Mouse (Mus musculus): ENCODE measurements around the gene Olfr150. TPM values are rescaled to one million over a fixed set of nuclear protein-coding genes. Genes with fewer than 3 reads are reported as not detected.
"Not testable (repeated sequence)": the region's sequence is repeated elsewhere in the genome, so short reads cannot be mapped to it uniquely, and the experiment has no call there.

Olfr150 gene
- not detected in 2 replicates for polyA plus RNA-seq (2015; fragmentation: Nextera tagmentation; extraction: Ambion mirVana)

DNA sequence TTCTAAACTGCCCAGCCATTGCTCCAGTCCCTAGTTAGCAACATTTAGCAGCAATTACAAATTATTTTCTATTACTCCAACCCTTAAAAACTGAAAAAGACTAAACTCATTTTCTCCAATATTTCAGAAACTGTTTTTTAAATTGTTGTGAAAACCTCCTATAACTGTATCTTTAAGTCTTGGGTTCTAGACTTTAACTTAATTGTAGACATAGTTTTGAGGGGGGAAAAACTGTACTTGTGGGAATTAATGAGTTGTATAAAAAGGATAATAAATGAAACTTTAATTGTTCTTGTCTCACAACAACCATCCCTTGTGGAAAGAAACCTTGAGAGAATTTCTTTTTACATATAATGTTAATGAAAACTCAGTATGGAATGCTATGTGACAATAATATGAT, at the start of gene Olfr150:
Gene Olfr150 (plus strand): TSS at position 301 of the 400 bp plus-strand sequence.
- H3K36me3 ChIP-seq (ENCODE audit: insufficient read depth, low read length), result no peaks in the 10 kb centered on the region
- no peaks in the 10 kb centered on the region for H3K4me1 ChIP-seq (ENCODE audit: insufficient read depth, low read depth, low read length)
- no peak within 1 kb of the TSS for H3K27ac ChIP-seq (ENCODE audit: low read length)
- no peak within 1 kb of the TSS for H3K4me2 ChIP-seq (replicated peaks; ENCODE audit: low read depth, low read length)
- no peak within 1 kb of the TSS for H3K4me3 ChIP-seq (ENCODE audit: low read depth, low read length)
- DNase-seq (ENCODE audit: low spot score), result no peak
- H3K9me3 ChIP-seq (ENCODE audit: low read length), result no peaks in the 10 kb centered on the region
- H3K27me3 ChIP-seq (replicated peaks; ENCODE audit: insufficient read depth, low read length), result no peaks in the 10 kb centered on the region
- ATAC-seq, result no peak
- H3K9ac ChIP-seq (replicated peaks; ENCODE audit: low read depth), result no peak within 1 kb of the TSS
- TF ChIP-seq CTCF (IDR thresholded peaks at IDR 0.05), result no peak
- TF ChIP-seq EP300 (IDR thresholded peaks at IDR 0.05), result no peak

DNA sequence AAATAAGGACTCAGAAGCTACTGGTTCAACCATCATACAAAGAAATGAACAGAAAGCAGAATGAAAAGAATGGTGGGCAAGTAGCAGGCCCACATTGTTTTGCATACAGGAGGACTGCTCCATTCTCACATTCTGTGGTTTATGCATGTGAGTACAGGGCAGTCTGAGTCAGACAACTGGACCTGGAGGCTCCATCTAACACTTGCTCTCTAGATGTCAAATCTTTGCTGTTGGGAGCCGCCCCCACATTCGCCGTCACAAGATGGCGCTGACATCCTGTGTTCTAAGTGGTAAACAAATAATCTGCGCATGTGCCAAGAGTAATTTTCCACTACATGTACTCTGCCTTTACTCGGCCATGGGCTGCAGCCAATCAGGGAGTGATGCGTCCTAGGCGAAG, 29.7 kb upstream of the Olfr150 start:
- H3K36me3 ChIP-seq (ENCODE audit: insufficient read depth, low read length); H3K9me3 ChIP-seq (ENCODE audit: low read length); H3K9ac ChIP-seq (replicated peaks; ENCODE audit: low read depth); H3K27me3 ChIP-seq (replicated peaks; ENCODE audit: insufficient read depth, low read length); ATAC-seq; H3K4me3 ChIP-seq (ENCODE audit: low read depth, low read length); DNase-seq (ENCODE audit: low spot score); H3K27ac ChIP-seq (ENCODE audit: low read length); H3K4me2 ChIP-seq (replicated peaks; ENCODE audit: low read depth, low read length); H3K4me1 ChIP-seq (ENCODE audit: insufficient read depth, low read depth, low read length): not testable (repeated sequence)
- 88% methylated on average over 7 of the region's 8 CpGs for WGBS

DNA sequence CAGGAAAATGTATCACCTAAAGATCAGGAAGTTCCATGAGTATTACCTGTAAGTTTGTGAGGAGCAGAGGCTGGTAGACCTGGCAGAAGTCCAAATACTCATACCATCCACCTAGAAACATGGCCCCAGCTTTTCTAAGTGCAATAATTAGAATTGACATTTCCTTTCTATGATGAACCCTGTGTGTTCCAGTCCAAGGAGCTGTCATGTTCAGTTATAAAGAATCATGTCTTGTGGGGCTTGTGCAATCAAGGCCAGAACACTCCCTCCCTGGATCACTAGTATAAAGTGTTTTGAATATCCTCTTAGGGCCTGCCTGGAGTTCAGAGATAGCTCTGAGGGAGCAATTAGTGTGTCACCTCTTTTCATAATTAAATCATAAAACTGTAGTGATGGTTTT, 23.8 kb upstream of the Olfr150 start, which contains the start of gene Olfr149:
Gene Olfr149 (minus strand): TSS at position 101 of the 400 bp plus-strand sequence.
- Histone ChIP-seq H3K27me3 (replicated peaks; ENCODE audit: insufficient read depth, low read length) (no peaks in the 10 kb centered on the region), H3K4me3 (ENCODE audit: low read depth, low read length) (no peak within 1 kb of the TSS), H3K36me3 (ENCODE audit: insufficient read depth, low read length) (no peaks in the 10 kb centered on the region), H3K9ac (replicated peaks; ENCODE audit: low read depth) (no peak within 1 kb of the TSS), H3K27ac (ENCODE audit: low read length) (no peak within 1 kb of the TSS), H3K4me2 (replicated peaks; ENCODE audit: low read depth, low read length) (no peak within 1 kb of the TSS), H3K4me1 (ENCODE audit: insufficient read depth, low read depth, low read length) (no peaks in the 10 kb centered on the region), H3K9me3 (ENCODE audit: low read length) (no peaks in the 10 kb centered on the region)
- DNase-seq (ENCODE audit: low spot score) (no peak), ATAC-seq (no peak)
- TF ChIP-seq EP300 (IDR thresholded peaks at IDR 0.05), result no peak
- TF ChIP-seq CTCF (IDR thresholded peaks at IDR 0.05), result no peak

DNA sequence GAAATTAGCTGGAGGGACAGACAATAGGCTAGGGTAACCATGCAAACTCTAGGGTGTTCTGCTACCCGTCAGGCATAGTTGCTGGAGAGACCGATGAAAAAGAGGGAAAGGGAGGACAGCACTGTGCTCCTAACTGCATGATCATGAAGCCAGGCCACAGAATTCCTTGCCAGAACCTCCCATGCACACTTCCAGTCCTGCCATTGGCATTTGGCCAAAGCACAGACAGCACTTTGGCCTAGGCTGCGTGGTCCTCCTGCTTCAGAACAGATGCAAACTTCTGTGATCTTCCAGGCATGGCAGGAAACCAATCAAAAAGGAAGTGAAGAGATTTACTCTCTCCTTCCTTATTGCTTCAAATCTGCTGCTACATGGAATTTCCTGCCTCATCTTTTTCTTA, 21.8 kb upstream of the Olfr150 start:
- no peaks in the 10 kb centered on the region for H3K27me3 ChIP-seq (replicated peaks; ENCODE audit: insufficient read depth, low read length)
- H3K9ac ChIP-seq (replicated peaks; ENCODE audit: low read depth), result no peak overlapping the region
- 49% methylated on average over 3 of the region's 3 CpGs for WGBS
- no peaks in the 10 kb centered on the region for H3K36me3 ChIP-seq (ENCODE audit: insufficient read depth, low read length)
- ATAC-seq, result no peak
- H3K4me3 ChIP-seq (ENCODE audit: low read depth, low read length), result no peak overlapping the region
- no peak overlapping the region for H3K27ac ChIP-seq (ENCODE audit: low read length)
- DNase-seq (ENCODE audit: low spot score), result no peak
- no peaks in the 10 kb centered on the region for H3K4me1 ChIP-seq (ENCODE audit: insufficient read depth, low read depth, low read length)
- TF ChIP-seq CTCF (IDR thresholded peaks at IDR 0.05), result no peak
- no peak for TF ChIP-seq EP300 (IDR thresholded peaks at IDR 0.05)
- H3K4me2 ChIP-seq (replicated peaks; ENCODE audit: low read depth, low read length), result no peak overlapping the region
- H3K9me3 ChIP-seq (ENCODE audit: low read length), result no peaks in the 10 kb centered on the region

DNA sequence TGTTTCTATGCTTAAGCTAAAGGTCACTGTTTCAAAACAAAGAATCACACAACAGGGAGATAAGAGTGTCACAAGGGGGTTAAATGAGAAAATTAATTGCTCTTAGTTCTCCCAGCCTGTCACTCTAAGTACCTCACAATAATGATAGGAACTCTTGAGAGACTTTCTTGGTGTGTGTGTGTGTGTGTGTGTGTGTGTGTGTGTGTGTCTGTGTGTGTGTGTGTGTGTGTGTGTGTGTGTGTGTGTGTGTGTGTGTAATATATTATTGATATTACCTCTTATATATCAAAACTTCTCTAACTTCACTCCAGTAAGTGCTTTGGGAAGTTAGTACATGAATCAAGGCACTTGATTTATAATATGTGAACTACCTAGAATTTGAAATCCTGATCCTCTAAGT, 19.7 kb upstream of the Olfr150 start, which contains the start of gene Olfr965:
Gene Olfr965 (plus strand): TSS at position 301 of the 400 bp plus-strand sequence.
- no peak for ATAC-seq
- Histone ChIP-seq H3K27ac (ENCODE audit: low read length) (no peak within 1 kb of the TSS), H3K9me3 (ENCODE audit: low read length) (no peaks in the 10 kb centered on the region), H3K9ac (replicated peaks; ENCODE audit: low read depth) (no peak within 1 kb of the TSS), H3K27me3 (replicated peaks; ENCODE audit: insufficient read depth, low read length) (no peaks in the 10 kb centered on the region), H3K36me3 (ENCODE audit: insufficient read depth, low read length) (no peaks in the 10 kb centered on the region), H3K4me1 (ENCODE audit: insufficient read depth, low read depth, low read length) (no peaks in the 10 kb centered on the region), H3K4me2 (replicated peaks; ENCODE audit: low read depth, low read length) (no peak within 1 kb of the TSS), H3K4me3 (ENCODE audit: low read depth, low read length) (no peak within 1 kb of the TSS)
- TF ChIP-seq CTCF (IDR thresholded peaks at IDR 0.05) (no peak), EP300 (IDR thresholded peaks at IDR 0.05) (no peak)
- no peak for DNase-seq (ENCODE audit: low spot score)

DNA sequence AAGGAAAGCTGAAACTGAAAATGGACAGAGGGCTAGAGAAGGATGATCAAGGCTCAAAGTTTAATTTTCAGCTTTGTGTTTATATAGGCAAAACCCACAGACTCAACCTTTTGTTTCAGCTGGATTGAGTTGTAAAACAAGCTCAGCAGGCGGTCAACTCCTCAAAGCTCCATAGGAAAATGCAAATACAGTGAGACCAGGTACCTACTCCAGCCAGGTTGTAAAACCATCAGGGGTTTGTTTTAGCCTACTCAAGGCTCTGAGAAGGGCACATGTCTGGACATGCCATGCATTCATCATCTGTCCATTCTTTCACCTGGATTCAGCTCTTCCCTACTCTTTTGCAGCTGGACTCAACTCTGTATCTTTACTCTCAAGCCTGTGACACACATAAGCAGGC, 10.0 kb downstream of the Olfr150 start:
- Histone ChIP-seq H3K27ac (ENCODE audit: low read length) (no peak overlapping the region), H3K36me3 (ENCODE audit: insufficient read depth, low read length) (no peaks in the 10 kb centered on the region), H3K4me3 (ENCODE audit: low read depth, low read length) (no peak overlapping the region), H3K4me2 (replicated peaks; ENCODE audit: low read depth, low read length) (no peak overlapping the region), H3K4me1 (ENCODE audit: insufficient read depth, low read depth, low read length) (no peaks in the 10 kb centered on the region), H3K9ac (replicated peaks; ENCODE audit: low read depth) (no peak overlapping the region), H3K9me3 (ENCODE audit: low read length) (no peaks in the 10 kb centered on the region), H3K27me3 (replicated peaks; ENCODE audit: insufficient read depth, low read length) (no peaks in the 10 kb centered on the region)
- ATAC-seq (no peak), DNase-seq (ENCODE audit: low spot score) (no peak)
- WGBS, result 84% methylated on average over 1 of the region's 1 CpGs
- no peak for TF ChIP-seq EP300 (IDR thresholded peaks at IDR 0.05)
- no peak for TF ChIP-seq CTCF (IDR thresholded peaks at IDR 0.05)

DNA sequence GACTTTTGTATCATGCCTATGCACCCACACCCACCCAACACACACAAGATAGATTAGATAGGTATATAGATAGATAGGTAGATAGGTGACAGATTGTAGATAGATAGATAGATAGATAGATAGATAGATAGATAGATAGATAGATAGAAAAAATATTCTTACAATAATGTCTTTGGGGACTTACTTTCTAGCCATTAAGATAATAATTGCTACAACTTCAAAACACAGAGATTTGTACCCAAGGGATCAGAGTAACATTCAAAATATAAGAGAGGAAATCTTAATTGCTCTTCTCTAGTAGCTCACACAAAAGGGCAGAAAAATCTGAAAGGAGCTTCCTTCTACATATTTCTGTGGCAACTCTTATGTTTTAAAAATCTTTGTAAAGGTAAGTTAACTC, 15.2 kb downstream of the Olfr150 start, which contains the start of gene Olfr967:
Gene Olfr967 (plus strand): TSS at position 301 of the 400 bp plus-strand sequence.
- H3K27ac ChIP-seq (ENCODE audit: low read length), result no peak within 1 kb of the TSS
- no peak within 1 kb of the TSS for H3K9ac ChIP-seq (replicated peaks; ENCODE audit: low read depth)
- H3K27me3 ChIP-seq (replicated peaks; ENCODE audit: insufficient read depth, low read length), result no peaks in the 10 kb centered on the region
- DNase-seq (ENCODE audit: low spot score) (no peak), ATAC-seq (no peak)
- no peaks in the 10 kb centered on the region for H3K36me3 ChIP-seq (ENCODE audit: insufficient read depth, low read length)
- no peaks in the 10 kb centered on the region for H3K9me3 ChIP-seq (ENCODE audit: low read length)
- H3K4me2 ChIP-seq (replicated peaks; ENCODE audit: low read depth, low read length), result no peak within 1 kb of the TSS
- H3K4me1 ChIP-seq (ENCODE audit: insufficient read depth, low read depth, low read length), result no peaks in the 10 kb centered on the region
- H3K4me3 ChIP-seq (ENCODE audit: low read depth, low read length), result no peak within 1 kb of the TSS
- TF ChIP-seq CTCF (IDR thresholded peaks at IDR 0.05) (no peak), EP300 (IDR thresholded peaks at IDR 0.05) (no peak)

Measured in lung, postnatal 0 days (tissue).